Mouse (Mus musculus): ENCODE data around the gene Faap20.

Faap20 gene

DNA sequence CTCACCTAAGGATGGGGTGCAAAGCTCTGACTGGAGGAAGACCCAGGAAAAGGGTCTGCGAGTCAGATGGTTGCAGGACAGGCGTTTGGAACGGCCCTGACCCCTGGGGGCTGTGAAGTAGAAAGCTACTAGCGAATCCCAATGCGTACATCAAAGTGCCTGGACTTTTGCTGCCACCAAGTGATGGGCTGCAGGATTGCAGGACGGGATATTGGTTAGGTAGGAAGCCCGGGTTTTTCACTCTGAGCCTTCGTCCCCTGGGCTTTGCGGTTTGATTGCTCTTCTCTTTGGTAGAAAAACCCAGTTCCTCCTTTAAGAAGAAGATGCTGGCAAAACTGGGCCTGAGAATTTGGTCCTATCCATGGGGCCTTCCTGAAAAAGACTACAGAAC lies 350 bp upstream of the Faap20 start:
- peak; percentile 95 for DNase-seq

DNA sequence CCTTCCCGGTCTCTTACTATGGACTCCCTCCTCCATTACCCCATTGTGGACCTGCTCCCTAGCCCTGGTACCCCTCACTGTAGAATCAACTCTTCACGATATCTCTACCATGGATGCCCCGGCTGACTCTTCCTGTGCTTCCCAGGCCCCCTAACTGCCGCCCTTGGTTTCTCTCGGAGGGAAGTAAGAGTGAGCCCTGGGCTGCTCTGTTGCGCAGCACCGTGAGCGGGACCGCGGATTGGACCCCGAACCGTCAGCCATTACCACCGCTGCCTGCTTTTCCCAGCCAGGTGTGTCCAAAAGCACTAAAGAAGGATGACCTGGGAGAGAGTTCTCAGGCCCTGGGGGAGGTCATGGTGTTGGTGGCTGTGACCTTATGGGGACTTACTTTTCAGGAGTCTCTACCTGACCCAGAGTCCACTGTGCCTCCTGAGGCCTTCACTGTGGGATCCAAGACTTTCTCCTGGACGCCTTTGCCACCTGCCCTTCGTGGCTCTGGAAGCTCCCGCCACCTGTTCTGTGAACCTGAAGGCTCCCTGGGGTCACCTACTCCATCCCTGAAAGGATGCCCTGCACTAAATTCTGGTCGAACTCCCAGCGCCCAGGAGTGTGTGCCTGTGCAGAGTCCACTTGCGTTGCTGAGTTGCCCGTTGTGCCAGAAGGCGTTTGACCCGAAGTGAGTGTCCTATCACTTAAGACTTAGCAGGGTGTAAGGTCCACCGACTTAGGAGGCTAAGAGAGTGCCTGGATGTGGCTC lies 937 bp downstream of the Faap20 start:
- peak; percentile 61 to 71 for DNase-seq

DNA sequence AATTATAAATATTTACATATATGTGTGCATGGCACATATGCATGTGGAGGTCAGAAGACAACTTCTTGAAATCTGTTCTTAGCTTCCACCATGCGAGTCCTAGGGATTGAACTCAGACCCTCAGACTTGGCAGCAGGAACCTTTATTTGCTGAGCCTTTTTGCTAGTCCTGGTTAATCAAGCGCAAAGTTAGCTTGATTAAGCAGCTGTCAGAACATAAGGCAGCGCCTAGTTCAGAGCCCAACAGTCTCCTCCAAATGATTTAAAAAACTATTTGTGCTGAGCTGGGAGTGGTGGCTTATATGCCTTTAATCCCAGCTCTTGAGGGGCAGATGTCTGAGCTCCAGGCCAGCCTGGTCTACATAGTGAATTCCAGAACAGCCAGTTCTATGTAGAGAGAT lies 1.5 kb downstream of the Faap20 start:
- DNase-seq = peak; percentile 52 to 61

DNA sequence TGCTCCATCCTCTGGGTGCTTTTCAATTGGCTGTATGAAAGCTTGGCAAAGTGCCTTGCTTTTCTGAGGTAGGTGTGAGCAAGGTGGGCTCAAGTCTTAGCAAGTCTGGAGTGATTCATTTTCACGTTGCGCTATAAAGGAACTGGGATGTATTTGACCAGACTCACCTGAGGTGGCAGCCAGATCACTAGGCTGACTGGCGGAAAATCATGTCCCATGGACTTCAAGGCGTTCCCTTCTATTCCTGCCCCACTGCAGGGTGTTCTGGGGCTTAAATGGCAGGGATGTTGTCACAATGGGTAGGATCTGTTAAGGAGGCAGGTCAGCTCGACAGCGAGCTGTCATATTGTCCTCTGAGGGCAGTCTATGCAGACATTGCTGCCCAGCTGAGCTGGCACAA lies 2.7 kb downstream of the Faap20 start:
- peak in 1 of 2 experiments; percentile 51 for DNase-seq

DNA sequence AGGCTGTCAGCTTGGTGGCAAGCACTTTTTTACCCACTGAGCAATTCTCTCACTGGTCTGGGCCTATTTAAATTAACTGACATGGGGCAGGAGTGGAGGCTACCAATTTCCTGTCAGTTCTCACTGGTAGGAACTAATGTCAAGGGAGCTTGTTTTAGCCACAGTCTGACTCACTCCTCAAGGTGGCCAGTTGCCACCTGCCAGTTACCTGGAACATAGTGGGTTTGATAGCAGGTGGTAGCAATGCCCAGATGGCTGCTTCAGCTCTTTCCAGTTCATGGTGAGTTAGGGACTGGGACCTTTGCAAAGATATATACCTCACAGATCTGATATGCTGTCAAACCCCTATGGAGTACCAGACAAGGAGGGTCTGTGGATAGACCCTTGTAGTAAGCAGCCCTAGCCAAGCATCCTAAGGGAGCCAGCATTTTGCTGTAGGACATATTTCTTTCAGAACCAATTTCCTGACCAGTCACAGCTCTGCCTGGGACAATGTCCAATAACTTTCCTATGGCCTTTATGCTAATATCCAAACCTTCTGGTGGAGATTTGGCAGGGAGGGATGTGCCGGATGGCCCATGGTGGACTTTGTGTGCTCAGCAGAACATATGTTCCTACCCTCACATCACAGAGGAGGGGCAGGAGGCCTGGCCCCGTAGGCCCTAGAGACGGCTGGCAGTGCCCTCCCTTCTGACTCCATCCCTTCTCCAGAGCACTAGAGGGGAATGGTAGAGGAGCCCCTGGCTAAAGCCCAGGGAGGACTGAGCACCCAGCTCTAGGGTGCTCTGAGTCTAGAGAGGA lies 15.1 kb downstream of the Faap20 start:
- DNase-seq = peak; percentile 93

DNA sequence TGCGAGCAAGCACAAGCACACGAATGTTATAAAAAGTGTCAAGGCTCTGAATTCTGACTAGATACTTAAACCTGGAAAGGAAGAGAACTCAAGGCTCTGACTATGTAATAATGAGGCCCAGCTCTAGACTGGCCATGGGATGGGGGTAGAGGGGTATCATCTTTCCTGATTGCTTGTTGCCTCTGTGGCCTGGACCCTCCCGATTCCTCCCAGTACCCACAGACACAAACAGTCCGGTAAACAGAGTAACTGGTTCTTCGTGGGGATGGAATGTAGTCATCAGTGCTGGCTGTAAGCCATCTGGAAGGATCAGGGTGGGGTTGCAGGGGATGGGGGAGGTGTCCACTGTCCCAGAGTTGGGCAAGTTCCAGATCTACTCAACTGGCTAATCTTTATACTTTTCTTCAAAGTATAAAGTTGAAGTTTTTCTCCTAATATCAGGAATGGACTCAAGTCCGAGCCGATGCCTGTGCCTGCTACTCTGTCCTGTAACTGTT lies 17.5 kb downstream of the Faap20 start:
- peak in 1 of 2 experiments; percentile 41 for DNase-seq

DNA sequence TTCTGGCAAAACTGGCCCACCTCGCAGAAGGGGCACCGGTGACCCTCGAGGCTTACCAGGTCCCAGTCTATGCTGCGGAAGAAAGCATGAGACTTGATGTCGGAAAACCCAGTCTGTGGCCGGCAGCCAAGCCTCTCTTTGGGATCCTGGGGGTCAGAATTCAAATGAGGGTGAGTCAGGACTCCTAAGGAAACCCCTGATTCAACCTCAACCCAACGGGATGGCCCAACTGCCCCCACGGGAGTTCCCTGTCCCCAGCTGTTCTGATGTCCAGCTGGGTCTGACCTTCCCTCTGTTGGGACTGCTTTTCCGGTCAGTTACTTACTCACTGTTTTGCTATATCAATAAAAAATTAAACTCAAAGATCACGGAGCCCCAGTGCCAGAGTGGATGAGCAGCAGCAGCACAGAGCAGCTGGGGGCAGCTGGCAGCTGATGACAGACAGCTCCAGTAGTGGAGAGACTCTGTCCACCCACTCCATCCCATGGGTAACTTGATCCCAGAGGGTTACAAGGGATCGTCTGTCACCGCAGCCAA lies 18.1 kb downstream of the Faap20 start:
- peak in 1 of 2 experiments; percentile 46 for DNase-seq

DNA sequence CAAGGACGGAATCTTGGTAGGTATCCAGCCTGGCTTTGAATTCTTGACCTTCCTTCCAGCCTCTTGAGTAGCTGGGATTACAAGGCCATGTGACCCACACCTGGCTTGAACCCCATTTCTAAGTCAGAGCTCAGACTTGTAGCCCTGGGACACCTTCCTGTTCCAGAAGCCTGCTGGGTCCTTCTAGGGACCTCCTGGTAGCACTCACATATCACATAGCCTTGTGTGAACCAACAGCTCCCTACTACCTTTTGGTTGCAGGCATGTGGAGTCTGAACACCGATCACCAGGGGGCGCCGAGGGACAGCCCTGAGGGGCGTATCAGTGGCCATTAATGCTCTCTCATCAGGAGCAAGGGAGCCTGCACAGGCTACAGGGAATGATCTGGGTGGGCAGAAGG lies 18.8 kb downstream of the Faap20 start:
- DNase-seq = peak; percentile 73 to 79

DNA sequence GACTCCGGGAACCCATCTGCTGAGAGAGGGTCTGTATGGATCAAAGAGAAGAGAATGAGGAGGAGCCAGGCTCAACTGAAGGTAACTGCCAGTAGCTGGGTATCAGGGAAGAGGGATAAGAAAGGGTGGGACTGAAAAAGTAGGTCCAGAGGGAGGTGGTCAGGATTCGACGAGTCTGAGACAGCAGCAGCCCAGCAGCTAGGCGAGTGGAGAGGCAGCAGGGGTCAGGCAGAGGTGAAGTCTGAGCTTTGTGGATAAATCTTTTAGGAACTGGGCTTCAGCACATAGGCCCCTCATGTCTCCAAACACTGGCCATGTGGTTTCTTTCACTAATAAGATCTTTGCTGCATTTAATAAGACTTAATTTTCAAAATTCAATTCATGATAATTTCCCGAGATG lies 24.8 kb downstream of the Faap20 start:
- no peak for DNase-seq

DNA sequence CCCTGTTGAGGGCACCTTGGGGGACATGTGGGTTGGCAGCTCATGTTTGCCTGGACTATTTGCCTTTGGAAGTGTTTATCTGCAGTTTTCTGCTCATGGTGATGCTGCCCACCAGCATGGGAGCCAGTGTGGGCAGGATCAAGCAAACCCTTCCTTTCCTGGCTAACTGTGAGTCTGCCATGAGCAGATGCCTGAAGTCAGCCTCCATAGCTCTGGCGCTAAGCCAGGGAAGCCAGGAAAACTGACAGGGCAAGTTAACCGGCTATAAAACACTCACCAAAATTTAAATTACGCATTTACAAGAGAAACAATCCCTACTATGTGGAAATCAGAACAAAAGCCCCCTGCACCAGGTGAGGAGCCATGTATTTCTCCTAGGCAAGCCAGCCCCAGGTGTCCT lies 25.2 kb downstream of the Faap20 start:
- DNase-seq = no peak

DNA sequence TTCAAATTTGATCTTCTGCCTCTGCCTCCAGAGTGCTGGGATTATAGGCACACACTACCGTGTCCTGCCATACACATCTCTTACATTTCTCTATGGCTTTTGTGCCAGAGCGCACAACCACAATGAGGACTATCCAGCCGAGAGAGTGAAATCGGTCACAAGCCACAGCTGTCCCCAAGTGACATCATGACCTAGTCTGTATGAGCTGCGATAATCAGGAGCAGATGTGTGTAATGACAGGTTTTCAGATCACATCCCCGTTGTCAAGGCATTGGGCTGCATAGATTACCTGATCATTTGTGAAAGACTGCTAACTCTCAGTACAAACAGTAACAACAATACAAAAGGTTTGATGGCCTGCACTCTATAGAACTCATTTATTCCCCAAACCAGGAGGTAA lies 28.4 kb downstream of the Faap20 start:
- DNase-seq = no peak

DNA sequence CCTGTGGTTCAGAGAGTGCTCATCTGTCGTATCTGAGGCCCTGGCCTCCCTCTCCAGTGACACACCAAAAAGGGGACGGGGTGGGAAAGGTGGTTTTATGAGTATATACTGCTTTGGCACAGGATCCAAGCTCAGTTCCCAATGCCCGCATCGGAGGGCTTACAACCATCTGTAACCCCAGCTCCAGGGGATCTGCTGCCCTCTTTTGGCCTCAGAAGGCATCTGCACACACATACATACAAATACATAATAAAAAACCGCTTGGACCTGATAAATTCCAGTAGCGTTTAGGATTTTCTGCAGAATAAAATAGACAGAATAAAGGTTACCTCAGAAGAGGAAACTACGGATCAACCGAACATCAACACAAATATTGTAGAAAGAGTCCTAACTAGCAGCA lies 29.5 kb downstream of the Faap20 start:
- no peak for DNase-seq

DNA sequence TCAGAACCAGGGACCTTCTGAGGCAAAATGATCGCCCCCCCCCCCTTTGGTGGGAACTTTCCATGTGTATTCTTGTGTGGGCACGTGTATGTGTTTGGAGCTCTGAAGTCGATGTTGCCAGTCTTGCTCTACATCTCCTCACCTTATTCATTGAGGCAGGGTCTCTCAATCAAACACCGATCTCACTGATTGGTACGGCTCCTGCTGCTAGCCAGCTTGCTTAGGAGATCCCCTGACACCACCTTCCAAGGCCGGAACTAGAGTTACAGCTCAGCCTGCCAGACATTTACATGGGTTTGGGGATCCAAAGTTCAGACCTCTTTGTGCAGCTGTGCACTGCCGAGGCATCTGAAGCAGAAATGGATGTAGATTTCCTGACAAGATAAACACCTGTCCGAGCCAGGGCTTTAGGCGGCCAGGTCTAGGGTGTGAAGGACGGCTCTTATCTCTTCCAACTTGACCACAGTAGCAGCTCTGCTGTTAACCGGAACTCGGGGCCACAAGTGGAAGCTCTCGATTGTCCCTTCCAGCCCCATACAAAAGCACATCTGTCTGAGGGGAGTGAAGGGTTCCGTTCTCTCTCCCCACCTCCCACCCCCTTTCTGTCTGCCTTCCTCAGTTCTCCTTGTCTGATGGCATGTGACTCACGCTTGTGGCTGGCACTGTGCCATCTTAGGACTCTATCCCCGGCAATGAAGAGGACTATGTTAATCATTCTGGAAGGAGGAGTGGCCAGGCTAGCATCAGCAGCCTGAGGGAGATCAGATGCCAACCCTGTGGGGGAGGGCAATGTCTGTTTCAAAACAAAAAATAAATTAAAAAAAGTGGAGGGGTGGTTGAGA lies 30.5 kb downstream of the Faap20 start:
- peak in 1 of 2 experiments; percentile 37 for DNase-seq

DNA sequence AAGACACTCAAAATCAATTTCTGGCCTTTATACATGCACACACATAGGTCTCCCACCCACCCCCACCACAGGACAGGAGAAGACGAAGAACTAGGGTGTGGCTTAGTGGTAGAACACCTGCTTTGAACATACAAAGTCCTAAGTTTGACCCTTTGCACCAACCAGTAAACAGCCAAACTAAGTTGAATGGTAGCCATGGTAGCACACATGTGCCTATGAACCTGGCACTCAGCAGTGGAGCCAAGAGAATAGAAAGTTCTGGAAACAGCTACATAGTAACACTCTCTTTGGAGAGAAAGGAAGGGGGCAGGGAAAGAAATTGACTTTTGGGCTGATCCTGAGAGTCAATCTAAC lies 31.1 kb downstream of the Faap20 start:
- no peak for DNase-seq

DNA sequence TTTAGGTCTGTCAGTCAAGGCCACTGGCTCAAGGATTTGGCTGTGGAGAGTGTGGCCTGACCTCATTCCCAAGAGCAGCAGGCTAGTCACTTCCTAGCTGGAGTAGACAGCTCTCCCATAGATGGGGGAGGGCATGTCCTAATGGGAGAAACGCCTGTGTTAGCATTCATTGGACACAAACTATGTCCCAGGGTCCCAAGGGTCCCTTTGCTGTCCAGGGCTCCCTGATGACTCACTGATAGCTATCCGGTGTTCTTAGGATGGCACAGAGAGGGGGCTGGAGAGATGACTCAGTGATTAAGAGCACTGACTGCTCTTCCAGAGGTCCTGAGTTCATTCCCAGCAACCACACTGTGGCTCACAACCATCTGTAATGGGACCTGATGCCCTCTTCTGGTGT lies 31.6 kb downstream of the Faap20 start:
- no peak for DNase-seq

DNA sequence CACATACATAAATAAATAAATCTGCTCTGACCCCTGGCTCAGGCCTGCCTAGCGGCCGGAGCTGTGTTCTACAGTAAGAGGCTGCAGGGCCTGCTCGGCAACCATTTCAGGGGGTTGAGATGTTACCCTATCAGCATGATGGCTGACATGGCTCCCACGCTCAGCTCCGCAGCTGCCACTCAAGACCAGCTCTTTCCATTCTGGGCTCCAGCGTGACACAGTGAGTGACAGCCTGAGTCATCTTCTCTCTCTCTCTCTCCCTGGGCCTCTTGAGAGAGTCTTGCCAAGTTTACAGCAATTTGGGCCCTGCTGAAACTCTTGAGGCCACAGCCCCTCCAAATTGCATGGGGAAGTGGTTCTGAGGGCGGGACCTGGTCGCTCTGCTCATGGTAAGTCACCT lies 32.0 kb downstream of the Faap20 start:
- DNase-seq = peak in 1 of 2 experiments; percentile 35

DNA sequence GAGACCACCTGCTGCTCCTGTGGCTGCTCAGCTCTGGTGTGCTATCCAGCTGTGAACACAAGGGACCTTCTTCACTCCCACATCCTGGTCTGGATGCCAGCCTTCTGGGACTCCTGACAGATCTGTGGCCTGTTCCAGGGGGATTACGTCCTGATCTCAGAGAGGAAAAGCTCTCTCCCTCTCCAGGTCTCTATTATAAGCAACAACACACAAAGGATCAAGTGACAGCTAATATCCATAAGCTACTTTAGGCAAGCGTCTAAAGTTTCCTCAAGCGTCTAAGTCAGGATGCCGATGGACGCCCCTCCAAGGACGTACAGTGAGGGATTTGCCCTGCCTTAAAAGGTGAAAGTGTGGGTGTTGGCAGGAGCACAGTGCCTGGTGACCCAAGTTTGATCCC lies 32.6 kb downstream of the Faap20 start:
- no peak for DNase-seq

DNA sequence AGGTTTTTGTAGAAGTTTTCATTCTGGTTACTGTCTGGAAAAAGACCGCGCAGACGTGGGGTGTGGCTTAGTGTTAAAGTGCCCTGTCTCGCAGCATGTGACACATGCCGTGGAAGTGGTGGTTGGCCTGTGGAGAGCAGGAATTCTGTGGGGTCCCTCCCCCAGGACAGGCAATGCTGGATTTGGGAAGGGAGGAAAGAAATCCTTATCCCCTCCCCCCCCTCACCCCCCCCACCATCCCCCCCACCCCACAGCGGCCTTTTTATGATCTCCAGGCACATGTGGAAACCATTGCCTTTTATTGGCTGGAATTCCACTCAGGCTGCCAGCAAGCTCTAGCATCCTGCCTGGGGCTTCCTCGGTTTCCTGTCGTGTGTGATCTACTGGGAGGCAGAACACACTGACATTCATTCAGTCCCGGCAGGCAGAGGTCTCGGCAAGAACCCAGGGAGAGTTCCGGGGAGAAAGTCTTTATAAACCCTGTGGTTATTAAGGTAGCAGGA lies 33.5 kb downstream of the Faap20 start:
- DNase-seq = no peak

DNA sequence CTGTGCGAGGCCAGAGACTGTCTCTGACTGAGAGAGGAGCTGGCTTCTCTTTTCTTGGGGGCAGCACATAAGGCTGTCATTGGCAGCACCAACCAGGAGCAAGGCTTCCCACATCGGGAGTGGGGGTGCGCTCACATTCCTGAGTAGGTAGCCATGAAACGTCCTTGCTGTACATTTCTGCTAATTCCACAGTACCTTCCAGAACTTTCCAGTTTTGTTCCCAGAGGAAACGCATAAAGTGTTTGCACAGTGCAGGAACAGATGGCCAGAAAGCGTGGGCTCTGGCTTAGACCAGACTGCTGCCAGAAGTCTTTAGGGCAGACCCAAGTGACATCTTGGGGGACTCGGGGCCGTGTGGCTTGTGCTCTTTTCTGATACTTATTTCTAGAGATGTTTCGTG lies 34.0 kb downstream of the Faap20 start:
- DNase-seq = peak; percentile 65

DNA sequence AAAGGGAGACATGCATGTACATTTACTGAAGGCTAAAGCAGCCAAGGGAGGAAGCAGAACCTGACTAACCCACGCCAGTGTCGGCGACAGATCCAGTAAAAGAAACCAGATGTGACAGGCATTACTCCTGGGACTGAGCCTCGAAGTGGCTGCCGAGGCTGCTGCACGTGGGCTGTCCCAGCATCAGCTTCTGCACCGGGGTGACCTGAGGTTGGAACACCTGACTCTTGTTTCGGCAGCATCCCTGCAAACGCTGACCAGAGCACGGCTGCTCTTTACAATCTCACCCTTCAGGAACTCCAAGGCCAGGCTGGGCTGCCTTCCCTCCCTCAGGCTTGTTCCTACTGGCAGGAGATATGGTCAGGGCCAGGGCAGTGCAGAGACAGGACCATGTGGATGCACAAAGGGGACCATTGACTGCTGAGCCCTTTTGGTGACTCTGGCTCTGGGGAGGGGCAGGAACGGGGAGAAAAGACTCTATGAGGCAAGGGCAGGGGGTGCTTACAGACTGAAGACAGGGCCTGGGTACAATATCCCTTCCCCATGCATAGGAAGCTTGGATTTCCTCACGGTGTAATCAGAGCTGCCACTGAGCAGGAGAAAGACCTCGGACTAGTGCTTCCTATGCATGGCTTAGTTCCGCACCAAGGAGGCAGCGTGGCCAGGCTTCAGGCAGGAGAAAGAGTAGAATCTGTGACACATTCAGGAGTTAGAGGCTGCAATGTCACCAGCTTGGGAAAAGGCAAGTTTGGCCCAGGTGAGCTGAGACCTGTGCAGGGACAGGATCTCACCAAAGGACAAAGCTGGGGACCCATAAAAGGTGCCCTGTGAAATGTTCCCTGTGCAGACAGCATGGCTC lies 35.1 kb downstream of the Faap20 start:
- no peak for DNase-seq

DNA sequence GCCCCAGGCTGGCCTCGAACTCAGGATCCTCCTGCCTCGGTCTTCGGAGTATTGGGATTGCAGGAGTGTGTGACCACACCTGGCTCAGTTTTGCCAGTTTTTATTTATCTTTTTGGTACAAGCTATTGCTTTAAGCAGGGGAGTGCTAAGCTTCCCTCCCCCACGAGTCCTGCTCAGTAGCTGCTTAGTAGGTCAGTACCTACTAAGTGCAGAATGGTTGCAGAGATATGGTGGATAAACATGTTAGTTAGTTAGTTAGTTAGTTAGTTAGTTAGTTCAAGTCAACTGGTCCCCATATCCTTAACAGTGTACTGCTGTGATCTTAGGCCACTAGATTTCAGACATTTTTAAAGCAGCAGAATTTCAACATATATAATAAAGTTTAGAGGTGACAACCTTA lies 36.5 kb downstream of the Faap20 start:
- DNase-seq = no peak

DNA sequence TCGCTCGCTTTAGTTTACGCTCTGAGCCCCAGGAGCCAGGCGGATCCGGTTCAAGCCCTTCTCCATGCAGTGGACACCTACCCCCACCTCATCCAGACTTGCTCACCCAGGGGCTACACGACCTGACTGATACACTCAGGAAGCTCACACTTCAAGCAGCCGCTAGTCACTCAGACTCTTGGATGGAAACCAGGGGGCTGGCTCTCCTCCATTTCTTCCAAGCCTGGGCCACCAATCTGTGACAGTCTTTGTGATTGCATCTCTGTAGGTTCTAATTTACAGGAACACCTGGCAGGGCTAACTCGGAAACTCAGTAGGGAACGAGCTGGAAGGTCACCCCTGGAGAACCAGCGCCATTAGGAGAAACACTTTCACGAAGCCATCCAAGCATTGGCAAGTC lies 38.1 kb downstream of the Faap20 start:
- DNase-seq = peak; percentile 64 to 70
